Mouse (Mus musculus) MEL-GATA-1-ER (cell line): ENCODE data around the gene Notch1.

Experiments
- DNase-seq: peaks from one replicate; pipeline ENCODE4 v3.0.0-alpha.2; 2012; ENCODE audit warnings: low read depth; ENCODE audit errors: extremely low read depth

The Notch1 gene

GRCm38 (mm10) chr2:26408515-26409356 is 107.7 kb downstream of the Notch1 start, which contains the start of gene Inpp5e:
Inpp5e (minus strand) TSS chr2:26409203.
- peak; percentile 64 for DNase-seq
